Mouse (Mus musculus): Measurements from ENCODE around the gene H2-Eb2. TPM values are rescaled to one million over a fixed set of nuclear protein-coding genes. Genes with fewer than 3 reads are reported as not detected.

H2-Eb2 gene
- total RNA-seq (2023), result 3.2 TPM

GRCm38 (mm10) chr17:34325436-34325835, at the start of gene H2-Eb2:
TSS of gene H2-Eb2 (plus strand) at chr17:34325665.

GRCm38 (mm10) chr17:34287648-34288047, 37.8 kb upstream of the H2-Eb2 start, which contains the start of gene H2-Aa:
TSS of gene H2-Aa (minus strand) at chr17:34287823.

GRCm38 (mm10) chr17:34305380-34306030, 20.0 kb upstream of the H2-Eb2 start, which contains the start of gene H2-Eb1:
TSS of gene H2-Eb1 (plus strand) at chr17:34305867.

GRCm38 (mm10) chr17:34354539-34354938, 29.1 kb downstream of the H2-Eb2 start, which contains the start of gene Btnl2:
TSS of gene Btnl2 (plus strand) at chr17:34354822.

GRCm38 (mm10) chr17:34376847-34377246, 51.4 kb downstream of the H2-Eb2 start, which contains the start of gene Btnl1:
TSS of gene Btnl1 (plus strand) at chr17:34377132.

Other genes with a start within 250 kb of the H2-Eb2 start
- 24.7 TPM for gene H2-Oa, start 233.3 kb upstream of the H2-Eb2 start, total RNA-seq (2023)
- 62.7 TPM for gene H2-DMa, start 206.1 kb upstream of the H2-Eb2 start, total RNA-seq (2023)
- 368 TPM for gene Brd2, start 203.0 kb upstream of the H2-Eb2 start, total RNA-seq (2023)
- gene H2-DMb2, start 182.4 kb upstream of the H2-Eb2 start, total RNA-seq (2023), result 84.9 TPM
- 48.5 TPM for gene H2-DMb1, start 172.6 kb upstream of the H2-Eb2 start, total RNA-seq (2023)
- gene Tap1, start 138.1 kb upstream of the H2-Eb2 start, total RNA-seq (2023), result 168 TPM
- gene Psmb9, start 137.9 kb upstream of the H2-Eb2 start, total RNA-seq (2023), result 152 TPM
- gene Psmb8, start 127.9 kb upstream of the H2-Eb2 start, total RNA-seq (2023), result 252 TPM
- gene Tap2, start 122.1 kb upstream of the H2-Eb2 start, total RNA-seq (2023), result 150 TPM
- gene H2-Ob, start 86.8 kb upstream of the H2-Eb2 start, total RNA-seq (2023), result 104 TPM
- gene H2-Ab1, start 68.0 kb upstream of the H2-Eb2 start, total RNA-seq (2023), result 338 TPM
- 347 TPM for gene H2-Aa, start 37.8 kb upstream of the H2-Eb2 start, total RNA-seq (2023)
- 266 TPM for gene H2-Eb1, start 19.8 kb upstream of the H2-Eb2 start, total RNA-seq (2023)
- gene Btnl2, start 29.2 kb downstream of the H2-Eb2 start, total RNA-seq (2023), result 1.2 TPM
- gene Btnl1, start 51.5 kb downstream of the H2-Eb2 start, total RNA-seq (2023), result 0.40 TPM
- 0.95 TPM for gene BC051142, start 73.2 kb downstream of the H2-Eb2 start, total RNA-seq (2023)
- not detected for gene Btnl4, start 151.7 kb downstream of the H2-Eb2 start, total RNA-seq (2023)
- not detected for gene Btnl6, start 191.7 kb downstream of the H2-Eb2 start, total RNA-seq (2023)
- 0.67 TPM for gene Notch4, start 238.6 kb downstream of the H2-Eb2 start, total RNA-seq (2023)